Mouse (Mus musculus) testis, adult 2 months (tissue): ENCODE data around the gene Sde2. TPM values are rescaled to one million over a fixed set of nuclear protein-coding genes. Genes with fewer than 3 reads are reported as not detected.
A peak's percentile ranks its signal among the peaks of the same experiment; 100 is the strongest.
"Not testable (repeated sequence)": the region's sequence is repeated elsewhere in the genome, so short reads cannot be mapped to it uniquely, and the experiment has no call there.

Experiments
- H3K27ac ChIP-seq: fragments of 200-500 bp; 2 replicates; pipeline ENCODE4 v1.5.1; 2012; ENCODE audit warnings: low read depth, low read length; ENCODE audit not compliant: control insufficient read depth, insufficient read depth
- H3K27me3 ChIP-seq: fragments of 200-500 bp; 2 replicates; pipeline ENCODE4 v1.6.1; 2012; ENCODE audit warnings: mild to moderate bottlenecking, low read length, moderate library complexity; ENCODE audit not compliant: control insufficient read depth, insufficient read depth
- H3K36me3 ChIP-seq: fragments of 200-500 bp; 2 replicates; pipeline ENCODE4 v1.6.1; 2012; ENCODE audit warnings: mild to moderate bottlenecking, low read length; ENCODE audit not compliant: control insufficient read depth, insufficient read depth
- H3K4me1 ChIP-seq: fragments of 200-500 bp; 2 replicates; pipeline ENCODE4 v1.6.1; 2012; ENCODE audit warnings: low read length; ENCODE audit not compliant: control insufficient read depth, insufficient read depth
- H3K4me3 ChIP-seq: fragments of 200-500 bp; 2 replicates; pipeline ENCODE4 v1.5.1; 2012; ENCODE audit warnings: low read depth, mild to moderate bottlenecking, low read length, moderate library complexity, mixed read lengths; ENCODE audit not compliant: control insufficient read depth
- CTCF ChIP-seq: fragments of 200-500 bp; IDR thresholded peaks from 2 replicates; pipeline ENCODE4 v1.5.1; 2012; ENCODE audit warnings: low read depth, mild to moderate bottlenecking, inconsistent platforms, low read length, moderate library complexity; ENCODE audit not compliant: control insufficient read depth, insufficient read depth, insufficient replicate concordance
- POLR2A ChIP-seq: fragments of 200-500 bp; IDR thresholded peaks from 2 replicates; pipeline ENCODE4 v1.6.1; 2012; ENCODE audit warnings: low read depth, mild to moderate bottlenecking, inconsistent platforms, low read length, moderate library complexity; ENCODE audit not compliant: control insufficient read depth
- polyA plus RNA-seq: library from polyadenylated mRNA; depleted of rRNA; stranded (reverse); fragments of >200 nt; gene quantifications from 2 replicates; pipeline ENCODE4 v1.2.3, GENCODE M21; 2012

Gene Sde2
- polyA plus RNA-seq, 1 experiment, result 11.1 TPM

GRCm38 (mm10) chr1:180889172-180889571, 38.2 kb downstream of the Sde2 start:
- Histone ChIP-seq H3K4me1 (peaks cover 10% of the 10 kb centered on the region), H3K27me3 (no peaks in the 10 kb centered on the region), H3K36me3 (no peaks in the 10 kb centered on the region), H3K4me3 (peak overlapping the region; percentile 64), H3K27ac (peak overlapping the region; percentile 34; the same call in 1 of the 2 replicates)
- no peak for TF ChIP-seq CTCF
- TF ChIP-seq POLR2A, result no peak

- no peak overlapping the region for H3K27ac ChIP-seq
- no peaks in the 10 kb centered on the region for H3K27me3 ChIP-seq
- TF ChIP-seq POLR2A, result no peak
- 0 out of 2 replicates have a peak, but pooled peaks have one; percentile 7 for TF ChIP-seq CTCF
Measured at GRCm38 (mm10) chr1:180889841-180890240, 38.9 kb downstream of the Sde2 start.

GRCm38 (mm10) chr1:180892808-180893207, 41.9 kb downstream of the Sde2 start, which contains the start of gene Lefty2:
TSS of gene Lefty2 (plus strand) at chr1:180893108.
- Histone ChIP-seq H3K27ac (no peak within 1 kb of the TSS), H3K4me1 (peaks cover 15% of the 10 kb centered on the region), H3K4me3 (no peak within 1 kb of the TSS), H3K36me3 (no peaks in the 10 kb centered on the region), H3K27me3 (no peaks in the 10 kb centered on the region)
- no peak for TF ChIP-seq CTCF

More at GRCm38 (mm10) chr1:180889841-180890240, 38.9 kb downstream of the Sde2 start:
- H3K4me1 ChIP-seq, result peaks cover 15% of the 10 kb centered on the region
- H3K4me3 ChIP-seq, result no peak overlapping the region
- H3K36me3 ChIP-seq, result no peaks in the 10 kb centered on the region

GRCm38 (mm10) chr1:180894088-180894987, 43.4 kb downstream of the Sde2 start:
- not testable (repeated sequence) for H3K4me1 ChIP-seq, H3K27me3 ChIP-seq, H3K27ac ChIP-seq, H3K36me3 ChIP-seq
- peak overlapping the region; percentile 1 for H3K4me3 ChIP-seq

GRCm38 (mm10) chr1:180901107-180901506, 50.2 kb downstream of the Sde2 start:
- Histone ChIP-seq H3K4me1 (peaks cover 14% of the 10 kb centered on the region), H3K27ac (no peak overlapping the region), H3K27me3 (no peaks in the 10 kb centered on the region), H3K36me3 (no peaks in the 10 kb centered on the region), H3K4me3 (no peak overlapping the region)
- TF ChIP-seq CTCF, result no peak
- no peak for TF ChIP-seq POLR2A

GRCm38 (mm10) chr1:180902915-180903314, 52.0 kb downstream of the Sde2 start:
- H3K4me1 ChIP-seq, result peaks cover 14% of the 10 kb centered on the region
- no peak overlapping the region for H3K4me3 ChIP-seq
- no peaks in the 10 kb centered on the region for H3K36me3 ChIP-seq
- H3K27ac ChIP-seq, result no peak overlapping the region
- H3K27me3 ChIP-seq, result no peaks in the 10 kb centered on the region
- TF ChIP-seq CTCF (no peak), POLR2A (no peak)

- Histone ChIP-seq H3K36me3 (no peaks in the 10 kb centered on the region), H3K4me1 (peaks cover 14% of the 10 kb centered on the region), H3K27me3 (no peaks in the 10 kb centered on the region), H3K27ac (peak overlapping the region; percentile 79), H3K4me3 (peak overlapping the region; percentile 89)
- TF ChIP-seq POLR2A (no peak), CTCF (no peak)
Measured at GRCm38 (mm10) chr1:180903666-180904038, 52.7 kb downstream of the Sde2 start.
